Mouse (Mus musculus): ENCODE data around the gene Notch3. TPM values are rescaled to one million over a fixed set of nuclear protein-coding genes. Genes with fewer than 3 reads are reported as not detected.
A peak's percentile ranks its signal among the peaks of the same experiment; 100 is the strongest.

Gene Notch3
- polyA plus RNA-seq, 1 experiment from 2014 or later = 26.8 TPM

DNA sequence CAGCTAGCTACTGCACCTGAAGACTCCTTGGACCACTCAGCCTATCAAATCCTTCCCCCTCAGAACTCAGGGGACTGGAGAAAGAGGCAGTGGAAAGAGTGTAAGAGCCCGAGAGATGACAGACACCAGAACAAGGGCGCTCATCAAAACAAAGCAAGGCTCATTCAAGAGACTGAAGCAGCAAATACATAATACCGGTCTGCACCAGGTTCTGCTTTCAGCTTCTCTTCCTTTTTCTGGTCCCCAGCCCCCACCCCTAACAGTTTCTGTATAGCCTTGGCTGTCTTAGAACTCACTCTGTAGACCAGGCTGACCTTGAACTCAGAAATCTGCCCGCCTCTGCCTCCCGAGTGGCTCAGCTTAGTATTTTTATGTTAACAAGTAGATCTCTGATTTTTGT, 26.4 kb upstream of the Notch3 start:
- H3K9ac ChIP-seq (replicated peaks) = no peak overlapping the region
- H3K27me3 ChIP-seq = peaks cover 27% of the 10 kb centered on the region
- ATAC-seq (ENCODE audit: low FRiP score, low read depth) = no peak
- H3K27ac ChIP-seq (replicated peaks) = no peak overlapping the region
- peaks cover 33% of the 10 kb centered on the region for H3K36me3 ChIP-seq
- 88% methylated on average over 5 of the region's 5 CpGs for WGBS
- H3K4me2 ChIP-seq (replicated peaks) = no peak overlapping the region
- no peaks in the 10 kb centered on the region for H3K9me3 ChIP-seq
- peaks cover 15% of the 10 kb centered on the region for H3K4me1 ChIP-seq
- H3K4me3 ChIP-seq = no peak overlapping the region

GRCm38 (mm10) chr17:32189850-32190249, 23.2 kb upstream of the Notch3 start:
- Histone ChIP-seq H3K4me1 (peaks cover 15% of the 10 kb centered on the region), H3K9ac (replicated peaks) (no peak overlapping the region), H3K27ac (replicated peaks) (no peak overlapping the region), H3K27me3 (peaks cover 28% of the 10 kb centered on the region), H3K4me3 (peak overlapping the region; percentile 39; the same call in 1 of the 2 replicates), H3K9me3 (no peaks in the 10 kb centered on the region), H3K4me2 (replicated peaks) (peak overlapping the region; percentile 69), H3K36me3 (0 out of 2 replicates have a peak, but pooled peaks cover 4% of the 10 kb centered on the region)
- WGBS = 9% methylated on average over 5 of the region's 5 CpGs
- no peak for ATAC-seq (ENCODE audit: low FRiP score, low read depth)

- no peaks in the 10 kb centered on the region for H3K9me3 ChIP-seq
- ATAC-seq (ENCODE audit: low FRiP score, low read depth) = no peak
- H3K27me3 ChIP-seq = peaks cover 28% of the 10 kb centered on the region
- peaks cover 15% of the 10 kb centered on the region for H3K4me1 ChIP-seq
- H3K4me2 ChIP-seq (replicated peaks) = peak within 1 kb of the TSS; percentile 69
- no peak within 1 kb of the TSS for H3K27ac ChIP-seq (replicated peaks)
- H3K36me3 ChIP-seq = no peaks in the 10 kb centered on the region
- H3K4me3 ChIP-seq = peak within 1 kb of the TSS; percentile 39
- H3K9ac ChIP-seq (replicated peaks) = peak within 1 kb of the TSS; percentile 43
- 5% methylated on average over 42 of the region's 42 CpGs for WGBS
Observed at GRCm38 (mm10) chr17:32188863-32189636, 22.4 kb upstream of the Notch3 start, which contains the start of gene Ephx3. Ephx3 (minus strand) TSS chr17:32189549.

DNA sequence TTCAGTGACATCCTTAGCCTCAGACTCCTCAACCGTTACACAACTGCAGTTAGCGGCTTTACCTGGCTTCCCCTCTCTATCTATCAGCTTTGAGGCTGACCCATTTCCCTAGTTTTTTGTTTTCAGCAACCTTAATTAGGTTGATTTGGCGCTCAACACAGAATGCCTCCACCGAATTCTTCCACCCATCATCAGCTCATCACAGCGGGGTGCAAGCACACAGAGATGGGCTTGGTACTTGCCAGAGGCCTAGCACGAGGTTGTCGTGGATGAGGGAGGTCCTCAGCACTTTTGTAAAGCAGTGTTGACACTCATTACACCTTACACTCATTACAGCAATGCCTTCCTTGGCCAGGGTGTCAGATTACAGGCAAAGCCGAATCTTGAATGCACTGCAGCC, 16.4 kb upstream of the Notch3 start:
- Histone ChIP-seq H3K9me3 (no peaks in the 10 kb centered on the region), H3K4me2 (replicated peaks) (no peak overlapping the region)

DNA sequence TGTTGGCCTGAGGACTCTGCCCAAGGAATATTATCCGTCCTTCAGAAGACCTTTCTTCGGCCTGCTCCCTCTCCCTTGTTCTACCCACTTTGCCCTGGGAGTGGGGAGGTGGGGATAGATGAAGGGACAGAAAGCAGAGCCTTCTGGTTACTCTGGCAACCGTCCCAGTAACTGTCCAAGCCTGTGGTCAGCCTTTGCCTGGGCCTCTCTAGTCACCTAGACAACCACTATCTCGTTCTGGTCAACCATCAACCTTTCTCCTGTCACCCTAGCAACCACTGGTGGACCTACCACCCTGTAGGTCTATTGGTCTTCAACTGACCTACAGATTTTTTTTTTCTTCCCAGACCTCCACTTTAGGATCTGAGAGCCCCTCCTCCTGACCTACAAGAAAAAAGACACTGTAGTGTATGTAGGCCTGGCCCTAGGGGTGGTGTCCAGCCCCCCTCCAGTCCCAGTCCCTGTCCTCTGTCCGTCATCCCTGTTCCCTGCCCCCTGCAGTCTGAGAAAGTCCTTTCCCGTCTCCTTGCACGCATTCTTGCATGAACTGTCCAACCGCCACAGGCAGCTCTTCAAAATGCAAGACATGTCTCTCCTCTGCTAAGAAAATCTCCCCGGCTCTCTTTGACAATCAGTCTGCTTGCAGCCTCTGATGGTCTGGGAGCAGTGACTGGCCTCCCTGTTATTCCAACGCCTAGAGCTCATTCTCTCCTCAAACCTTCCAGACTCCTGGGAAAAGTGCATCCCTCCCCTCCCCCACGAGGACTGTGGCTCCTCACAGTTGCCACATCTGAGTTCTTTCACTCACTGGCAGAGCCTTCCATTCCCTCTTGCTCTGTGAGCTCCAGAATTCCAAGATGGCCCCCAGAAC, 13.2 kb upstream of the Notch3 start:
- no peak overlapping the region for H3K9ac ChIP-seq (replicated peaks)
- ATAC-seq (ENCODE audit: low FRiP score, low read depth) = peak; percentile 80
- H3K27me3 ChIP-seq = no peaks in the 10 kb centered on the region
- H3K27ac ChIP-seq (replicated peaks) = peak overlapping the region; percentile 77
- WGBS = 22% methylated on average over 11 of the region's 11 CpGs
- no peak overlapping the region; the same call in none of the 2 replicates for H3K4me2 ChIP-seq (replicated peaks)
- no peak overlapping the region for H3K4me3 ChIP-seq
- H3K9me3 ChIP-seq = no peaks in the 10 kb centered on the region
- H3K4me1 ChIP-seq = peaks cover 32% of the 10 kb centered on the region
- H3K36me3 ChIP-seq = no peaks in the 10 kb centered on the region

More for the DNA sequence above, 16.4 kb upstream of the Notch3 start:
- H3K9ac ChIP-seq (replicated peaks) = no peak overlapping the region
- H3K4me3 ChIP-seq = no peak overlapping the region
- H3K27ac ChIP-seq (replicated peaks) = no peak overlapping the region
- peaks cover 1% of the 10 kb centered on the region for H3K27me3 ChIP-seq
- 36% methylated on average over 8 of the region's 8 CpGs for WGBS
- no peaks in the 10 kb centered on the region for H3K36me3 ChIP-seq
- ATAC-seq (ENCODE audit: low FRiP score, low read depth) = no peak
- peaks cover 32% of the 10 kb centered on the region for H3K4me1 ChIP-seq

- no peak overlapping the region for H3K4me3 ChIP-seq
- H3K4me2 ChIP-seq (replicated peaks) = no peak overlapping the region
- no peak for ATAC-seq (ENCODE audit: low FRiP score, low read depth)
- no peaks in the 10 kb centered on the region for H3K36me3 ChIP-seq
- no peaks in the 10 kb centered on the region for H3K27me3 ChIP-seq
- WGBS = 88% methylated on average over 4 of the region's 4 CpGs
- H3K9me3 ChIP-seq = no peaks in the 10 kb centered on the region
- H3K27ac ChIP-seq (replicated peaks) = no peak overlapping the region
- H3K4me1 ChIP-seq = peaks cover 19% of the 10 kb centered on the region
- no peak overlapping the region for H3K9ac ChIP-seq (replicated peaks)
Observed at GRCm38 (mm10) chr17:32176919-32177318, 10.3 kb upstream of the Notch3 start.

DNA sequence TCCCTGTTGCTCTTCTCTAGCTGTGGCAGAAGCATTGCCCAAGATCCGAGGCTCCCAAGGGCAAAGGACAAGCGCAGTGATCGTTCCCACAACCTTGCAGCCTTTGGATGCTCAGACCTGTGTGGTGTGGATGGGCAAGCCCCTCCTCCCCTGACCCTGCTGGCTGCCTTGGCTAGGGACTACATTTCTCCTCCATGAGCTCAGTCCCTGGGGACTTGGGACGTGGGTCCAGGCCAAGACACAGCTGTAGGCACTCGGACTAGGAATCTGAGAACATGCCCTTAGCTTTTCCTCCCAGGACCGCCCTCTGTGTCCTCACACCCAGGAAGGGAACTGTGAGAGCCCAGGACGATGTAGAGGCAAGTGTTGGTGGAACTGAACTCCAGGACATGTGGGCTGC, 6.5 kb upstream of the Notch3 start:
- no peak overlapping the region for H3K4me2 ChIP-seq (replicated peaks)
- no peak overlapping the region for H3K4me3 ChIP-seq
- no peaks in the 10 kb centered on the region for H3K9me3 ChIP-seq
- ATAC-seq (ENCODE audit: low FRiP score, low read depth) = no peak
- H3K36me3 ChIP-seq = no peaks in the 10 kb centered on the region
- WGBS = 57% methylated on average over 7 of the region's 7 CpGs
- H3K27me3 ChIP-seq = no peaks in the 10 kb centered on the region
- no peaks in the 10 kb centered on the region for H3K4me1 ChIP-seq
- H3K9ac ChIP-seq (replicated peaks) = no peak overlapping the region
- no peak overlapping the region for H3K27ac ChIP-seq (replicated peaks)

- 83% methylated on average over 2 of the region's 2 CpGs for WGBS
- H3K27me3 ChIP-seq = no peaks in the 10 kb centered on the region
- no peaks in the 10 kb centered on the region for H3K36me3 ChIP-seq
- no peaks in the 10 kb centered on the region for H3K9me3 ChIP-seq
- H3K4me3 ChIP-seq = no peak overlapping the region
- H3K27ac ChIP-seq (replicated peaks) = no peak overlapping the region
- no peak overlapping the region for H3K9ac ChIP-seq (replicated peaks)
- H3K4me1 ChIP-seq = 0 out of 2 replicates have a peak, but pooled peaks cover under 1% of the 10 kb centered on the region
- no peak for ATAC-seq (ENCODE audit: low FRiP score, low read depth)
- H3K4me2 ChIP-seq (replicated peaks) = no peak overlapping the region
Observed at GRCm38 (mm10) chr17:32172485-32172884, 5.8 kb upstream of the Notch3 start.

DNA sequence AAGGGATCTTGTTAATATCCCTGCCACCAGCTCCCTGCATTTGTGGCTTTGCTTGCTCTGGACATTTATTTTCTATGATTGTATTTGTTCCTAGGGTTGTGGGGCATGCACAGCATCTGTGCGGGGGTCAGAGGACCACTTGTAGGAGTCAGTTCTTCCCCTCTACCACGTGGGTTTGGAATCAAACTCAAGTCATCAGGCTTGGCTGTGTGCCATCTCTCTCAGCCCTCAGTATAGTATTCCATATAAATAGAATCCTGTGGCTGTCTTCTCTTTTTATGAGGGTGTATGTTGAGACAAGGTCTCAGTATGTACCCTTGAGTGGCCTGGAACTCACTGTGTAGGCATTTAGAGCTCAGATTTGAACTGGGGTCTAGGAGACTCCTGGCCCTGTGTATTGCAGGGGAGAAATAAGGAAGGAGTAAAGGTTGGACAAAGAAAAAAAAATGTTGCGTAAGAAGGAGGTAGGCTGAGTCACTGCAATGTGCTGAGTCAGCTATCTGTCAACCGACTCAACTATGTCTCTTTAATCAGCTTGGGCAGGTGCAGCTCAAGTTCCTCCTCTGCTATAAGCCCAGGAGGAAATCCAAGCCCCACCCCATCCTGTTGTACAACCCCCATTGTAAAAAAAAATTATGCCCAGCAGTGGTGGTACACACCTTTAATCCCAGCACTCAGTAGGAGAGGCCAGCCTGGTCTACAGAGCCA, 3.0 kb upstream of the Notch3 start:
- 0 out of 2 replicates have a peak, but pooled peaks cover 3% of the 10 kb centered on the region for H3K27me3 ChIP-seq
- WGBS = 85% methylated on average over 4 of the region's 4 CpGs
- H3K9me3 ChIP-seq = no peaks in the 10 kb centered on the region
- no peak overlapping the region for H3K9ac ChIP-seq (replicated peaks)
- H3K36me3 ChIP-seq = no peaks in the 10 kb centered on the region
- H3K4me2 ChIP-seq (replicated peaks) = no peak overlapping the region
- ATAC-seq (ENCODE audit: low FRiP score, low read depth) = no peak
- peaks cover 22% of the 10 kb centered on the region for H3K4me1 ChIP-seq
- H3K27ac ChIP-seq (replicated peaks) = no peak overlapping the region
- no peak overlapping the region for H3K4me3 ChIP-seq

DNA sequence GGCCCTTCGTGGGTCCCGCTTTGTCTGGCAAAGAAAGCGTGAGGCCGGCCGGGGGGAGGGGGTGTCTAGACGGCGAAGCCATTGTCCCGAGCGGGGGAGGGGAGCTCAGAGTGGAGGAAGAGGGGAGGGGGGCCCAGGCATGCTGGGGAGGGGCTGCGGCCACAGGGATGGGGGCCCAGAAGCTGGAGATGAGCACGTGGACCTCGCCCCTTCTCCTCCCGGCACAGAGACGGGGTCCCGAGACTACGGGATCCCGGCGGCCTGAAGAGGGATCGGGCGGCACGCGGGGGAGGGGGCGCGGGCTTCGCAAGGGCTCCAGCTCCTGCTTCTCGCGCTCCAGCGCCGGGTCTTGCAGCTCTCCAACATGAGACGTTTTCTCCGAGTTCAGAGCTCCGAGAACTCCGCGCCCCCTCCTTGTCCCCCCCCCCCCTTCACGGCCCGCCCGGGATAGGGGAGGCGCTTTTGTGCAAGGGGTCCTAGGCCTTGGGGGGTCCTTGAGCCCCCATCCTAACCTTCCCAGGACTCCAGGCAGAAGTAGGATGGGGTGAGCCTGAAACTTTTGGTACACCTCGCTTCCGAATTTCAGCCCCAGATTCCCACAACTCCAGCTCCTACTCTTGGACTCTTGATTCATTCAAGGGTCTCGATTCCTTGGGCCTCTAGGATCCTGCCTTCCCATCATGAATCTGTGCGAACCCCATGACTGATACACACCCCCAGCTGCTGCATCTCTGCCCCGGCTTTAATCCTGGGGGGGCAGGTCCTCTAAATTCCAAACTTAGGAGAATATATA, 653 bp downstream of the Notch3 start:
- Histone ChIP-seq H3K9me3 (no peaks in the 10 kb centered on the region), H3K9ac (replicated peaks) (peak overlapping the region; percentile 81), H3K4me3 (peak overlapping the region; percentile 63), H3K27ac (replicated peaks) (peak overlapping the region; percentile 93), H3K27me3 (0 out of 2 replicates have a peak, but pooled peaks cover 3% of the 10 kb centered on the region), H3K4me2 (replicated peaks) (peak overlapping the region; percentile 71), H3K4me1 (peaks cover 55% of the 10 kb centered on the region), H3K36me3 (0 out of 2 replicates have a peak, but pooled peaks cover 2% of the 10 kb centered on the region)
- ATAC-seq (ENCODE audit: low FRiP score, low read depth) = peak; percentile 82
- under 1% methylated on average over 41 of the region's 43 CpGs for WGBS

DNA sequence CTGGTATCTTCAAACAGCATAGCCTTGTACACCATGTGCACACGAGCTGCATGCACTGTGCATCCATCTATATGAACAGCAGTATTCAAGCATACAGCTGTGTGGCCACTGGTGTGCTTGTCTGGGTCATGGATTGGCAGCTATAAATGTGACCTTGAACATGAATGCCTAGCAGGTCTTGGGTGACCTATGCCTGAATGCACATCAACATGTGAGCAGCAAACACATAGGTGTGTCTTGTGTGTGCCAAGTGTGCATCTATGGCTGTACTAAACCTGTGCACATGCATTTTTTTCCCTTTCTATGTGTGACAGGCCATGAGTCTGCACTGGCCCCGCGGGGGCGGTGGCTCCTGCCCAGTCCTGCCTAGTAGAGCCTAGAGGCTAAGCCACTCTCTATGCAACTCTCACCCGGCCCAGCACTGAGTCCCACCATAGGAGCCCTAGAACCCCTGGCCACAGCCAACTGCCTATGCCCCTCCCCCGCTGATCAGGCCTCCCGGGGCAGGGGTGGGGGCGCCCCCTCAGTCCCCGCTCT, 1.3 kb downstream of the Notch3 start:
- peak overlapping the region; percentile 93 for H3K27ac ChIP-seq (replicated peaks)
- peak overlapping the region; percentile 81 for H3K9ac ChIP-seq (replicated peaks)
- 1% methylated on average over 9 of the region's 9 CpGs for WGBS
- ATAC-seq (ENCODE audit: low FRiP score, low read depth) = peak; percentile 81
- peak overlapping the region; percentile 63 for H3K4me3 ChIP-seq
- H3K36me3 ChIP-seq = peaks cover 7% of the 10 kb centered on the region; the same call in 1 of the 2 replicates
- 0 out of 2 replicates have a peak, but pooled peaks cover 3% of the 10 kb centered on the region for H3K27me3 ChIP-seq
- no peaks in the 10 kb centered on the region for H3K9me3 ChIP-seq
- H3K4me2 ChIP-seq (replicated peaks) = peak overlapping the region; percentile 71
- peaks cover 59% of the 10 kb centered on the region for H3K4me1 ChIP-seq

Measured in midbrain, embryonic 12.5 days (tissue).